Mouse (Mus musculus): ENCODE data around the gene Lst1. TPM values are rescaled to one million over a fixed set of nuclear protein-coding genes. Genes with fewer than 3 reads are reported as not detected.

Gene Lst1
- polyA plus RNA-seq, 1 experiment from 2014 or later: 3.7 TPM

GRCm38 (mm10) chr17:35161421-35161820 lies 26.8 kb downstream of the Lst1 start:
- peaks cover 24% of the 10 kb centered on the region for H3K4me1 ChIP-seq (ENCODE audit: control insufficient read depth, insufficient read depth, low read length)
- H3K27me3 ChIP-seq (ENCODE audit: control insufficient read depth, insufficient read depth, low read length): no peaks in the 10 kb centered on the region
- ATAC-seq (ENCODE audit: low read depth): no peak
- WGBS: 75% methylated on average over 11 of the region's 11 CpGs
- no peaks in the 10 kb centered on the region for H3K9me3 ChIP-seq (ENCODE audit: control insufficient read depth, low read length)
- no peak overlapping the region for H3K4me3 ChIP-seq (ENCODE audit: low read depth, low read length)
- peaks cover 55% of the 10 kb centered on the region for H3K36me3 ChIP-seq (ENCODE audit: control insufficient read depth, insufficient read depth, low read length)
- no peak overlapping the region for H3K9ac ChIP-seq (replicated peaks; ENCODE audit: low read depth, low read length)
- no peak overlapping the region for H3K27ac ChIP-seq (ENCODE audit: low read depth, low read length)
- H3K4me2 ChIP-seq (ENCODE audit: low read depth, low read length): no peak overlapping the region

- Histone ChIP-seq H3K27me3 (ENCODE audit: control insufficient read depth, insufficient read depth, low read length) (no peaks in the 10 kb centered on the region), H3K4me1 (ENCODE audit: control insufficient read depth, insufficient read depth, low read length) (peaks cover 17% of the 10 kb centered on the region; the same call in 1 of the 2 replicates), H3K27ac (ENCODE audit: low read depth, low read length) (no peak overlapping the region), H3K36me3 (ENCODE audit: control insufficient read depth, insufficient read depth, low read length) (peaks cover 73% of the 10 kb centered on the region), H3K9me3 (ENCODE audit: control insufficient read depth, low read length) (no peaks in the 10 kb centered on the region), H3K9ac (replicated peaks; ENCODE audit: low read depth, low read length) (no peak overlapping the region), H3K4me3 (ENCODE audit: low read depth, low read length) (no peak overlapping the region), H3K4me2 (ENCODE audit: low read depth, low read length) (no peak overlapping the region)
- 85% methylated on average over 7 of the region's 7 CpGs for whole genome bisulfite sequencing
- ATAC-seq (ENCODE audit: low read depth): no peak
These were observed 28.6 kb downstream of the Lst1 start for GRCm38 (mm10) chr17:35159638-35160037.

GRCm38 (mm10) chr17:35158850-35159593 lies 29.2 kb downstream of the Lst1 start:
- WGBS: 94% methylated on average over 16 of the region's 16 CpGs
- no peak for ATAC-seq (ENCODE audit: low read depth)
- H3K9ac ChIP-seq (replicated peaks; ENCODE audit: low read depth, low read length): no peak overlapping the region
- no peaks in the 10 kb centered on the region for H3K27me3 ChIP-seq (ENCODE audit: control insufficient read depth, insufficient read depth, low read length)
- H3K4me3 ChIP-seq (ENCODE audit: low read depth, low read length): no peak overlapping the region
- H3K36me3 ChIP-seq (ENCODE audit: control insufficient read depth, insufficient read depth, low read length): peaks cover 79% of the 10 kb centered on the region
- no peak overlapping the region for H3K4me2 ChIP-seq (ENCODE audit: low read depth, low read length)
- no peaks in the 10 kb centered on the region for H3K9me3 ChIP-seq (ENCODE audit: control insufficient read depth, low read length)
- no peak overlapping the region for H3K27ac ChIP-seq (ENCODE audit: low read depth, low read length)
- H3K4me1 ChIP-seq (ENCODE audit: control insufficient read depth, insufficient read depth, low read length): peaks cover 17% of the 10 kb centered on the region; the same call in 1 of the 2 replicates

DNA sequence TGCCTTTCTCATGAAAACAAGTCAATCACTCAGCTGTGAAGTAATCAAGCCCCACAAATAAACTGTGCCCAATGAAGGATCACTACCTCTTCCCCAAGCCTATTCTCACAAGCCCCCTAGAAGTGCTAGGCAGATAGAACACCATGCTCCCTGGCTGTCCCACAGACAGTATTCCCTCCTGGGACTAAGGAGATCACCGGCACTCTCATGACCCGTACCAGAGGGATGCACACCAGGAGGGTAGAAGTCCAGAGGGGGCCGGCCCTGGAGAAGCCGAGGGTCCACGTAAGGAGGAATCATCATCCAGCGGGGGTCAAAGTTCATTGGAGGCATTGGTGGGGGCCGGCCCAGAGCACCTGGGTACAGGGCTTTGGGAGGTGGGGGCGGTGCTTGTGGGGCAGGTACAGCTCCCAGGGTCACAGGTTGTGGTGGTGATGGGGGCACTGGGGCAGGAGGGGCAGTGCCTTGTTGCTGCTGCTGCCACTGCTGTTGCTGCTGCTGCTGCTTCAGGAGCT lies 30.5 kb downstream of the Lst1 start:
- H3K27me3 ChIP-seq (ENCODE audit: control insufficient read depth, insufficient read depth, low read length): no peaks in the 10 kb centered on the region
- H3K4me2 ChIP-seq (ENCODE audit: low read depth, low read length): no peak overlapping the region
- H3K36me3 ChIP-seq (ENCODE audit: control insufficient read depth, insufficient read depth, low read length): peaks cover 92% of the 10 kb centered on the region
- H3K9me3 ChIP-seq (ENCODE audit: control insufficient read depth, low read length): no peaks in the 10 kb centered on the region
- no peak for ATAC-seq (ENCODE audit: low read depth)
- no peak overlapping the region for H3K9ac ChIP-seq (replicated peaks; ENCODE audit: low read depth, low read length)
- H3K27ac ChIP-seq (ENCODE audit: low read depth, low read length): no peak overlapping the region
- H3K4me3 ChIP-seq (ENCODE audit: low read depth, low read length): no peak overlapping the region
- H3K4me1 ChIP-seq (ENCODE audit: control insufficient read depth, insufficient read depth, low read length): peaks cover 11% of the 10 kb centered on the region; the same call in 1 of the 2 replicates
- 93% methylated on average over 8 of the region's 8 CpGs for WGBS

- Histone ChIP-seq H3K9me3 (ENCODE audit: control insufficient read depth, low read length) (no peaks in the 10 kb centered on the region), H3K36me3 (ENCODE audit: control insufficient read depth, insufficient read depth, low read length) (peaks cover 97% of the 10 kb centered on the region), H3K27ac (ENCODE audit: low read depth, low read length) (no peak overlapping the region), H3K27me3 (ENCODE audit: control insufficient read depth, insufficient read depth, low read length) (no peaks in the 10 kb centered on the region), H3K4me1 (ENCODE audit: control insufficient read depth, insufficient read depth, low read length) (peaks cover 7% of the 10 kb centered on the region; the same call in 1 of the 2 replicates), H3K9ac (replicated peaks; ENCODE audit: low read depth, low read length) (no peak overlapping the region), H3K4me3 (ENCODE audit: low read depth, low read length) (no peak overlapping the region), H3K4me2 (ENCODE audit: low read depth, low read length) (no peak overlapping the region)
- 94% methylated on average over 8 of the region's 8 CpGs for WGBS
- ATAC-seq (ENCODE audit: low read depth): no peak
These were observed 31.0 kb downstream of the Lst1 start for GRCm38 (mm10) chr17:35157254-35157653.

DNA sequence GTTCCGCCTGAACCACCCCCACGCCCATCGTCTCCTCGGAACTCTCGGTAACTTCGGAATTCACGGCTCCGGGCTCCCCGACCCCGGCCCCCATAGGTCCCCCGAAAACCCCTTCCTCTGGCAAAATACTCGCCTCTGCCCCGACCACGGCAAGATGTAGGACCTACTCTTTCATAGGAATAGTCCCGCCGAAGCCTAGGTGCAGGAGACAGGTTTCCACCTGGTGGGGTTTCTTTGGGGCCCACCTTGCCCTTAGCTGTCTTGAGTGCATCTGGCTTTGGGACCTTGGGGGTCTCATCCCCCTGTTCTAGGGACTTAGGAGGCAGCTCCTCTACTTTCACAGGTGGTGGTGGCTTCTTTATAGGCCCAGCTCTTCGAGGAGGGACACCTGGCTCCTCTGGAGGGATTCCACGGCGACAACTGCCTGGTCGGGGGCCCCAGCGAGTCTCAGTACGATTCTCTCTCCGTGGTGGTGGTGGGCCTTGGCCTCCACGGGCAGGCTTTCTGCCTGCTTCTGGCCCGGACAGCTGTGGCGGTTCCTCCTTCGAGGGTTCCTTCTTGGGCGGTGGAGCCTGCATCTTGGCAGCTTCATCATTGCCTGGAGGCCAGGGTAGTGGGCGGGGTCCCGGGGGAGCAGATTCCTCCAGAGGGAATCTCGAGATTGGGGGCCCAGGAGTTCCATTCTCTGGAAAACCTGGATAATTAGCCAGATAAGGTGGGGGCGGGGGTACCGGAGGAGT lies 31.6 kb downstream of the Lst1 start:
- Histone ChIP-seq H3K27ac (ENCODE audit: low read depth, low read length) (no peak overlapping the region), H3K27me3 (ENCODE audit: control insufficient read depth, insufficient read depth, low read length) (no peaks in the 10 kb centered on the region), H3K4me2 (ENCODE audit: low read depth, low read length) (no peak overlapping the region), H3K4me1 (ENCODE audit: control insufficient read depth, insufficient read depth, low read length) (peaks cover under 1% of the 10 kb centered on the region; the same call in 1 of the 2 replicates), H3K9ac (replicated peaks; ENCODE audit: low read depth, low read length) (no peak overlapping the region), H3K9me3 (ENCODE audit: control insufficient read depth, low read length) (no peaks in the 10 kb centered on the region), H3K4me3 (ENCODE audit: low read depth, low read length) (no peak overlapping the region), H3K36me3 (ENCODE audit: control insufficient read depth, insufficient read depth, low read length) (peaks cover 100% of the 10 kb centered on the region)
- ATAC-seq (ENCODE audit: low read depth): no peak
- WGBS: 92% methylated on average over 33 of the region's 33 CpGs

GRCm38 (mm10) chr17:35155451-35155850 lies 32.8 kb downstream of the Lst1 start:
- H3K4me3 ChIP-seq (ENCODE audit: low read depth, low read length): no peak overlapping the region
- WGBS: 93% methylated on average over 12 of the region's 12 CpGs
- ATAC-seq (ENCODE audit: low read depth): no peak
- H3K9me3 ChIP-seq (ENCODE audit: control insufficient read depth, low read length): no peaks in the 10 kb centered on the region
- H3K27ac ChIP-seq (ENCODE audit: low read depth, low read length): no peak overlapping the region
- H3K27me3 ChIP-seq (ENCODE audit: control insufficient read depth, insufficient read depth, low read length): no peaks in the 10 kb centered on the region
- no peak overlapping the region for H3K4me2 ChIP-seq (ENCODE audit: low read depth, low read length)
- peaks cover 98% of the 10 kb centered on the region for H3K36me3 ChIP-seq (ENCODE audit: control insufficient read depth, insufficient read depth, low read length)
- H3K4me1 ChIP-seq (ENCODE audit: control insufficient read depth, insufficient read depth, low read length): no peaks in the 10 kb centered on the region
- H3K9ac ChIP-seq (replicated peaks; ENCODE audit: low read depth, low read length): no peak overlapping the region

GRCm38 (mm10) chr17:35154616-35155015 lies 33.6 kb downstream of the Lst1 start:
- Histone ChIP-seq H3K36me3 (ENCODE audit: control insufficient read depth, insufficient read depth, low read length) (peaks cover 98% of the 10 kb centered on the region), H3K4me1 (ENCODE audit: control insufficient read depth, insufficient read depth, low read length) (no peaks in the 10 kb centered on the region), H3K9ac (replicated peaks; ENCODE audit: low read depth, low read length) (no peak overlapping the region), H3K4me2 (ENCODE audit: low read depth, low read length) (no peak overlapping the region), H3K9me3 (ENCODE audit: control insufficient read depth, low read length) (no peaks in the 10 kb centered on the region), H3K27me3 (ENCODE audit: control insufficient read depth, insufficient read depth, low read length) (no peaks in the 10 kb centered on the region), H3K27ac (ENCODE audit: low read depth, low read length) (no peak overlapping the region), H3K4me3 (ENCODE audit: low read depth, low read length) (no peak overlapping the region)
- WGBS: 79% methylated on average over 7 of the region's 7 CpGs
- no peak for ATAC-seq (ENCODE audit: low read depth)

DNA sequence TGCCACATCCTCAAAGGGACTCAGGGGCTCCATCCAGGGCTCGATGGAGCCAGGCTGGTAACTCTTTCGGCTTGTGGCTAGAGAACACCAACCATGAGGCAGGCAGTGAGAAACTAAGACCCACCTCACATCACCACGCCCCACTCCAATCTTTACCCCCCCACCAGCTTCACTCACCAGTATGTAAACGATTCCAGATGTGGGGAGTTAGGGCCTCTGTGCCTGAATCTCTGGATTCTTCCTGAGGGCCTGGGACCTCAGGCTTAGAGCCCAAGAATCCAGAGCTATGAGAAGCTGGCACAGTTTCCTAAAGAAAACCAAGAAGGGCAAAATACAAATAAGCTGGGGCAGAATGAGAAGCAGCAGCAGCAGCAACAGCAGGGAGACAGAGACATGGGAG lies 34.3 kb downstream of the Lst1 start:
- Histone ChIP-seq H3K4me2 (ENCODE audit: low read depth, low read length) (no peak overlapping the region), H3K4me3 (ENCODE audit: low read depth, low read length) (no peak overlapping the region), H3K9me3 (ENCODE audit: control insufficient read depth, low read length) (no peaks in the 10 kb centered on the region), H3K36me3 (ENCODE audit: control insufficient read depth, insufficient read depth, low read length) (peaks cover 98% of the 10 kb centered on the region), H3K9ac (replicated peaks; ENCODE audit: low read depth, low read length) (no peak overlapping the region), H3K27me3 (ENCODE audit: control insufficient read depth, insufficient read depth, low read length) (no peaks in the 10 kb centered on the region), H3K27ac (ENCODE audit: low read depth, low read length) (no peak overlapping the region), H3K4me1 (ENCODE audit: control insufficient read depth, insufficient read depth, low read length) (no peaks in the 10 kb centered on the region)
- 97% methylated on average over 4 of the region's 4 CpGs for WGBS
- ATAC-seq (ENCODE audit: low read depth): no peak
